21 mouse cellular contexts compared by ENCODE assay signal in genomic region chr1:170855056-170855760, GRCm38 (mm10). TPM values are rescaled to one million over a fixed set of nuclear protein-coding genes. Genes with fewer than 3 reads are reported as not detected.
DNase-seq lines count a peak whose midpoint lies in the region; ATAC-seq and TF ChIP-seq lines count a peak whose summit lies in the region.
"Had no signal": no experiment of that assay in that cellular context is flagged by ENCODE, and none has a peak within 500 bp of the region (broad histone marks: within the 10 kb centered on the region; RNA-seq: fewer than 3 reads in every experiment).

No protein-coding gene starts in this region.

- no peaks in the 10 kb centered on the region for H3K27me3 ChIP-seq in liver, postnatal 0 days (ENCODE audit: insufficient read depth, low read length)
- no peaks in the 10 kb centered on the region for H3K27me3 ChIP-seq in neural tube, embryonic 15.5 days (replicated peaks)
- H3K27me3 ChIP-seq in forebrain, embryonic 12.5 days = no peaks in the 10 kb centered on the region
- H3K27me3 ChIP-seq: embryonic facial prominence, embryonic 13.5 days; hindbrain, embryonic 13.5 days; intestine, embryonic 15.5 days; neural tube, embryonic 13.5 days had no signal

- TF ChIP-seq EP300 in liver, postnatal 0 days (IDR thresholded peaks at IDR 0.05; ENCODE audit: low read depth) = peak; percentile 53; the same call in 1 of the 2 replicates

- intact Hi-C loops in left cerebral cortex, adult 2 months (cut with DNase I) = no loop called here
- intact Hi-C loops in left cerebral cortex, postnatal 10 days (cut with DNase I) = no loop called here

- H3K36me3 ChIP-seq in liver, postnatal 0 days (replicated peaks; ENCODE audit: insufficient read depth, low read length) = peaks cover 21% of the 10 kb centered on the region
- peaks cover 16% of the 10 kb centered on the region for H3K36me3 ChIP-seq in neural tube, embryonic 15.5 days
- H3K36me3 ChIP-seq in forebrain, embryonic 12.5 days (replicated peaks) = 0 out of 2 replicates have a peak, but pooled peaks cover 5% of the 10 kb centered on the region

- 68% methylated on average over 13 of the region's 13 CpGs for WGBS in liver, postnatal 0 days (ENCODE audit: insufficient replicate concordance)
- 91% methylated on average over 13 of the region's 13 CpGs for WGBS in neural tube, embryonic 15.5 days
- WGBS in forebrain, embryonic 12.5 days = 90% methylated on average over 13 of the region's 13 CpGs

- H3K4me2 ChIP-seq in liver, postnatal 0 days (ENCODE audit: low read depth, low read length) = no peak overlapping the region
- no peak overlapping the region for H3K4me2 ChIP-seq in neural tube, embryonic 15.5 days
- no peak overlapping the region for H3K4me2 ChIP-seq in forebrain, embryonic 12.5 days
- H3K4me2 ChIP-seq: embryonic facial prominence, embryonic 13.5 days; hindbrain, embryonic 13.5 days; intestine, embryonic 15.5 days; neural tube, embryonic 13.5 days had no signal

- no peak for TF ChIP-seq CTCF in left cerebral cortex, adult 2 months (IDR thresholded peaks at IDR 0.05)
- TF ChIP-seq CTCF in liver, postnatal 0 days (IDR thresholded peaks at IDR 0.05; ENCODE audit: low read depth) = no peak

- H3K9ac ChIP-seq in liver, postnatal 0 days (replicated peaks) = no peak overlapping the region
- no peak overlapping the region for H3K9ac ChIP-seq in neural tube, embryonic 15.5 days (replicated peaks)
- H3K9ac ChIP-seq in forebrain, embryonic 12.5 days = no peak overlapping the region
- H3K9ac ChIP-seq: embryonic facial prominence, embryonic 13.5 days; hindbrain, embryonic 13.5 days; intestine, embryonic 15.5 days; neural tube, embryonic 13.5 days had no signal

- peak; percentile 68 for ATAC-seq in liver, postnatal 0 days
- no peak for ATAC-seq in neural tube, embryonic 15.5 days (ENCODE audit: low FRiP score)
- no peak for ATAC-seq in forebrain, embryonic 12.5 days (ENCODE audit: low FRiP score)
- ATAC-seq: intestine, embryonic 15.5 days had no signal

- peaks cover 6% of the 10 kb centered on the region for H3K4me1 ChIP-seq in liver, postnatal 0 days (ENCODE audit: insufficient read depth)
- no peaks in the 10 kb centered on the region for H3K4me1 ChIP-seq in neural tube, embryonic 15.5 days
- H3K4me1 ChIP-seq in forebrain, embryonic 12.5 days = no peaks in the 10 kb centered on the region
- H3K4me1 ChIP-seq: embryonic facial prominence, embryonic 13.5 days; hindbrain, embryonic 13.5 days; intestine, embryonic 15.5 days; neural tube, embryonic 13.5 days had no signal

- DNase-seq in left cerebral cortex, adult 2 months (ENCODE audit: extremely low spot score in 1 of 2, low spot score in 2 of 2) = no peak
- no peak for DNase-seq in left cerebral cortex, postnatal 10 days (ENCODE audit: extremely low spot score in 1 of 2, low spot score in 2 of 2)
- peak; percentile 60 for DNase-seq in brain, adult 2 months (ENCODE audit: low read depth, low spot score)
- DNase-seq in liver, postnatal 0 days = no peak
- peak; percentile 42 to 73 for DNase-seq in lung, postnatal 4 days
- DNase-seq in thymus, adult 18-20 months = no peak
- DNase-seq: adrenal gland, postnatal 36 days; cerebellum, adult 11 months; cerebellum, postnatal 36 days; kidney, postnatal 10 days; layer of hippocampus, adult 9-11 months had no signal

- H3K9me3 ChIP-seq in liver, postnatal 0 days (ENCODE audit: low read length) = no peaks in the 10 kb centered on the region
- no peaks in the 10 kb centered on the region for H3K9me3 ChIP-seq in neural tube, embryonic 15.5 days (replicated peaks)
- no peaks in the 10 kb centered on the region for H3K9me3 ChIP-seq in forebrain, embryonic 12.5 days
- H3K9me3 ChIP-seq: embryonic facial prominence, embryonic 13.5 days; G1E; hindbrain, embryonic 13.5 days; intestine, embryonic 15.5 days; neural tube, embryonic 13.5 days had no signal

- H3K4me3 ChIP-seq in left cerebral cortex, adult 2 months = peak overlapping the region; percentile 12; the same call in 1 of the 2 replicates
- H3K4me3 ChIP-seq in liver, postnatal 0 days (ENCODE audit: low read depth, low read length) = no peak overlapping the region
- H3K4me3 ChIP-seq in neural tube, embryonic 15.5 days (replicated peaks) = no peak overlapping the region
- H3K4me3 ChIP-seq in forebrain, embryonic 12.5 days (replicated peaks) = no peak overlapping the region
- H3K4me3 ChIP-seq: embryonic facial prominence, embryonic 13.5 days; hindbrain, embryonic 13.5 days; intestine, embryonic 15.5 days; neural tube, embryonic 13.5 days had no signal

- H3K27ac ChIP-seq in left cerebral cortex, adult 2 months = peak overlapping the region; percentile 75
- H3K27ac ChIP-seq in liver, postnatal 0 days (ENCODE audit: low read depth) = 0 out of 2 replicates have a peak overlapping the region, but pooled peaks have one; percentile 16
- H3K27ac ChIP-seq in neural tube, embryonic 15.5 days (replicated peaks) = no peak overlapping the region
- H3K27ac ChIP-seq in forebrain, embryonic 12.5 days = no peak overlapping the region
- H3K27ac ChIP-seq: embryonic facial prominence, embryonic 13.5 days; hindbrain, embryonic 13.5 days; intestine, embryonic 15.5 days; neural tube, embryonic 13.5 days had no signal

RNA-seq across cellular contexts. Expression of gene Atf6, which starts 12.4 kb away (rescaled TPM):
- 10 to 100 TPM; 52.7 to 59.5 TPM for total RNA-seq in left cerebral cortex, adult 2 months (2021)
- total RNA-seq in left cerebral cortex, postnatal 10 days (2021) = 10 to 100 TPM; 19.9 to 20.9 TPM
- 5.0 and 6.0 TPM in 2 replicates for polyA plus RNA-seq in liver, postnatal 0 days (2015; fragmentation: Nextera tagmentation; extraction: Ambion mirVana)
- polyA plus RNA-seq in neural tube, embryonic 15.5 days (2015; fragmentation: Nextera tagmentation; extraction: Ambion mirVana) = 7.1 and 7.2 TPM in 2 replicates
- 8.7 and 8.9 TPM in 2 replicates for polyA plus RNA-seq in forebrain, embryonic 12.5 days (2016; fragmentation: Nextera tagmentation; extraction: Ambion mirVana)

RNA-seq across cellular contexts. Expression of gene Gm26620, which starts 29.7 kb away (rescaled TPM):
- total RNA-seq in left cerebral cortex, adult 2 months (2021) = under 1 TPM; 0.45 to 0.58 TPM
- total RNA-seq in left cerebral cortex, postnatal 10 days (2021) = under 1 TPM; 0.45 to 0.58 TPM
- 0.97 and 1.7 TPM in 2 replicates for polyA plus RNA-seq in liver, postnatal 0 days (2015; fragmentation: Nextera tagmentation; extraction: Ambion mirVana)
- 0.36 and 0.91 TPM in 2 replicates for polyA plus RNA-seq in neural tube, embryonic 15.5 days (2015; fragmentation: Nextera tagmentation; extraction: Ambion mirVana)
- polyA plus RNA-seq in forebrain, embryonic 12.5 days (2016; fragmentation: Nextera tagmentation; extraction: Ambion mirVana) = not detected in 2 replicates
- total RNA-seq: monocyte, adult 5-6 weeks had no signal

RNA-seq across cellular contexts. Expression of gene Dusp12, which starts 30.1 kb away (rescaled TPM):
- 10 to 100 TPM; 14.3 to 15.5 TPM for total RNA-seq in left cerebral cortex, adult 2 months (2021)
- total RNA-seq in left cerebral cortex, postnatal 10 days (2021) = 10 to 100 TPM; 14.9 to 20.4 TPM
- 26.1 and 29.1 TPM in 2 replicates for polyA plus RNA-seq in liver, postnatal 0 days (2015; fragmentation: Nextera tagmentation; extraction: Ambion mirVana)
- polyA plus RNA-seq in neural tube, embryonic 15.5 days (2015; fragmentation: Nextera tagmentation; extraction: Ambion mirVana) = 43.5 and 51.7 TPM in 2 replicates
- polyA plus RNA-seq in forebrain, embryonic 12.5 days (2016; fragmentation: Nextera tagmentation; extraction: Ambion mirVana) = 28.6 and 33.3 TPM in 2 replicates

RNA-seq across cellular contexts. Expression of gene Fcrlb, which starts 57.5 kb away (rescaled TPM):
- under 1 TPM; 0.97 to 0.98 TPM for total RNA-seq in left cerebral cortex, adult 2 months (2021)
- under 1 TPM; 0.26 to 0.65 TPM for total RNA-seq in left cerebral cortex, postnatal 10 days (2021)
- polyA plus RNA-seq in liver, postnatal 0 days (2015; fragmentation: Nextera tagmentation; extraction: Ambion mirVana) = 0.36 and 0.41 TPM in 2 replicates
- 1.1 and 1.4 TPM in 2 replicates for polyA plus RNA-seq in neural tube, embryonic 15.5 days (2015; fragmentation: Nextera tagmentation; extraction: Ambion mirVana)
- polyA plus RNA-seq in forebrain, embryonic 12.5 days (2016; fragmentation: Nextera tagmentation; extraction: Ambion mirVana) = not detected in 2 replicates
- total RNA-seq: adrenal gland, postnatal 36 days; G1E; gastrocnemius, postnatal 4 days; monocyte, adult 5-6 weeks had no signal
- polyA plus RNA-seq: embryonic facial prominence, embryonic 13.5 days; G1E; stomach, embryonic 14.5 days had no signal

Comparison
In these comparisons a context has a peak if more than half of its experiments do, and no peak if none do; other contexts are left out.
1. DNase-seq: peak in brain, adult 2 months (single experiment) and lung, postnatal 4 days (2 of 2); none in left cerebral cortex, adult 2 months (0 of 2), left cerebral cortex, postnatal 10 days (0 of 2), liver, postnatal 0 days (single experiment) and thymus, adult 18-20 months (0 of 2).
2. H3K27ac ChIP-seq: peak in left cerebral cortex, adult 2 months (single experiment) and liver, postnatal 0 days (single experiment); none in neural tube, embryonic 15.5 days (single experiment) and forebrain, embryonic 12.5 days (single experiment).